Comparison of ENCODE assay signal across 12 mouse cellular contexts in the genomic region with DNA sequence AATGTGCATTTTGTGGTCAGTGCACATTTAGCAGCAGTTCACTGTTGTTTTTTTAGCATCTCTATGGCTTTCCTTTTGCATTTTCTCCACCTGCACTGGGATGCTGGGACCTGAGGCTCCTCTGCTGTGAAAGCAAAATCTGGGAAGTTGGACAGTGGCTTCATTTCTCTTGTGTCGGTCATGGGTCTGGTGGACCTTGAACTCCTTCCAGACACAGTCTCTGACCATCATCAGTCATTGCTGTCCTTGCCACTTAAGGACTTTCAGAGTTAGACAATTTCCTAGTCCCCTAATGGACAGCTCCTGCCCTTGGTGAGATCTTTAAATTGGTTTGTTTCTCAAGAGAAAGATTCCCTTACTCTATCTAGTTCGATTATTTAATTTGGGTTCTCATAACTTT.
DNase-seq lines count a peak whose midpoint lies in the region.
"Had no signal": no experiment of that assay in that cellular context is flagged by ENCODE, and none has a peak within 500 bp of the region (broad histone marks: within the 10 kb centered on the region; RNA-seq: fewer than 3 reads in every experiment).

No protein-coding gene starts in this region.

- DNase-seq in adrenal gland, adult 2 months, result peak; percentile 54
- DNase-seq in adrenal gland, postnatal 25 days, result no peak
- peak; percentile 20 for DNase-seq in adrenal gland, postnatal 10 days
- no peak for DNase-seq in adrenal gland, adult 18-20 months (ENCODE audit: low spot score in 2 of 2)
- DNase-seq in left cerebral cortex, postnatal 25 days (ENCODE audit: low spot score in 2 of 2), result no peak
- DNase-seq: B cell, adult 2 months; cerebellum, adult 11-12 months; cerebellum, adult 2 months; cerebellum, adult 9-10 months; cerebellum, postnatal 10 days; cerebellum, postnatal 25 days; forebrain, postnatal 0 days had no signal

- intact Hi-C loops in left cerebral cortex, postnatal 25 days (cut with DNase I), result no loop called here

Comparison
In these comparisons a context has a peak if more than half of its experiments do, and no peak if none do; other contexts are left out.
1. DNase-seq: peak in adrenal gland, adult 2 months (single experiment) and adrenal gland, postnatal 10 days (single experiment); none in adrenal gland, postnatal 25 days (single experiment), adrenal gland, adult 18-20 months (0 of 2) and left cerebral cortex, postnatal 25 days (0 of 2).